Mouse (Mus musculus): ENCODE results near the gene Banp. TPM values are rescaled to one million over a fixed set of nuclear protein-coding genes. Genes with fewer than 3 reads are reported as not detected.

The Banp gene
- total RNA-seq, 2 experiments from 2014 or later, result 11.3 to 13.9 TPM

GRCm38 (mm10) chr8:121980792-121981519, 31.4 kb downstream of the Banp start:
- no peak for DNase-seq

- DNase-seq, result no peak
Measured at GRCm38 (mm10) chr8:121981520-121981895, 32.0 kb downstream of the Banp start.

GRCm38 (mm10) chr8:121985673-121986072, 36.1 kb downstream of the Banp start:
- no peak for DNase-seq

- no peak for DNase-seq
Measured at GRCm38 (mm10) chr8:121987892-121988291, 38.3 kb downstream of the Banp start.

GRCm38 (mm10) chr8:121990506-121991255, 41.1 kb downstream of the Banp start:
- peak; percentile 66 for DNase-seq

- peak; percentile 67 for DNase-seq
Measured at GRCm38 (mm10) chr8:121991611-121992010, 42.1 kb downstream of the Banp start.

GRCm38 (mm10) chr8:121992911-121993310, 43.4 kb downstream of the Banp start:
- DNase-seq, result no peak

- DNase-seq, result no peak
Measured at GRCm38 (mm10) chr8:121995112-121995511, 45.6 kb downstream of the Banp start.

- no peak for DNase-seq
Measured at GRCm38 (mm10) chr8:121995895-121996294, 46.3 kb downstream of the Banp start.

- DNase-seq, result no peak
Measured at GRCm38 (mm10) chr8:121998631-121999030, 49.1 kb downstream of the Banp start.

GRCm38 (mm10) chr8:121999211-121999610, 49.7 kb downstream of the Banp start:
- no peak for DNase-seq

GRCm38 (mm10) chr8:122001339-122002115, 52.0 kb downstream of the Banp start:
- DNase-seq, result no peak

GRCm38 (mm10) chr8:122003646-122004045, 54.1 kb downstream of the Banp start:
- no peak for DNase-seq

GRCm38 (mm10) chr8:122004131-122004530, 54.6 kb downstream of the Banp start:
- DNase-seq, result no peak

GRCm38 (mm10) chr8:122005422-122006204, 56.1 kb downstream of the Banp start:
- DNase-seq, result no peak

- DNase-seq, result no peak
Measured at GRCm38 (mm10) chr8:122006688-122007484, 57.3 kb downstream of the Banp start.

- DNase-seq, result no peak
Measured at GRCm38 (mm10) chr8:122008395-122008794, 58.8 kb downstream of the Banp start.

- DNase-seq, result no peak
Measured at GRCm38 (mm10) chr8:122010638-122011037, 61.1 kb downstream of the Banp start.

- DNase-seq, result no peak
Measured at GRCm38 (mm10) chr8:122011066-122011588, 61.6 kb downstream of the Banp start.

GRCm38 (mm10) chr8:122014606-122015005, 65.1 kb downstream of the Banp start:
- no peak for DNase-seq
